Mouse (Mus musculus) ovary, postnatal 36 days (tissue): ENCODE measurements at regions not wholly inside any gene's neighbourhood (a gene's known extent, or its start where the extent isn't known, plus 50 kb on each side); places are given as distances from the start of the nearest gene placed in this dataset.
"Not testable (repeated sequence)": the region's sequence is repeated elsewhere in the genome, so short reads cannot be mapped to it uniquely, and the experiment has no call there.

Experiments
- DNase-seq: peaks from one replicate; pipeline ENCODE4 v3.0.0; 2022; ENCODE audit warnings: low spot score, mixed read lengths

DNA sequence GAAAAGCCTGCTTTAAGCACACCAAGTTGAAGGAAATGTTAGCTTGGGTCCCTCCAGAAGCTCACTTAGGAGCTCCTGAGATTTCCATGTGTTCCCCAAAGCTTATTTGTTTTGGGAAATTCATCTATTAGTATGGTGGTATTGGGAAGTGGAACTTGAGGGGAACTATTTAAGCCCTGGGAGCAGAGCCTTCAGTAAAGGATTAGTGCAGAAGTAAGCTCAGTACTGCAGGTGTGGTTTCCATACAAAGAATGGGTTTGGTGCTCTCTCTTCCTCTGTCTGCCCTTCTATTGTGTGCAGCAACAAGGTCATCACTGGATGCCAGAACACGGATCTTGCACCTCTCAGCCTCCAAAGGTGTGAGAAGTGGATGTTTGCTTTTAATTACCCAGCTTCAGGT lies 57.2 kb downstream of the Foxa2 start:
- DNase-seq: no peak

DNA sequence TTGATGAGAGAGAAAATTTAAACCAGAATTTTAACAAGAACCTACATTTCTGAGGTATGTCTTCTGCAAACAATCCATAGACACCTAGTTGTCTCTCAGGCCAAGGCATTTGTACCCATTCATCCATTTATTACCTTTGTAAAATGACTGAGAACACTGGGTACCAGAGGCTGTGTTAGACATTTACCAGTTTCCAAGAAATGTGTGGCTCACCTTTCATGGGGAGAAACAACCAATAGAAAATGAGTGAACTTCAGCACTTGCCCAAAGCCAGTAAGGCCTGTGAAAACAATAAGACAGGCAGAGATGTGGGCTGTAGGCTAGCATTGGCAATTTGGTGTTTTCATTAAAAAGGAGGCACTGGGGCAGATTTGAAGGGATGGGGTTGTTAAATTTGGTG lies 58.2 kb downstream of the Foxa2 start:
- no peak for DNase-seq

DNA sequence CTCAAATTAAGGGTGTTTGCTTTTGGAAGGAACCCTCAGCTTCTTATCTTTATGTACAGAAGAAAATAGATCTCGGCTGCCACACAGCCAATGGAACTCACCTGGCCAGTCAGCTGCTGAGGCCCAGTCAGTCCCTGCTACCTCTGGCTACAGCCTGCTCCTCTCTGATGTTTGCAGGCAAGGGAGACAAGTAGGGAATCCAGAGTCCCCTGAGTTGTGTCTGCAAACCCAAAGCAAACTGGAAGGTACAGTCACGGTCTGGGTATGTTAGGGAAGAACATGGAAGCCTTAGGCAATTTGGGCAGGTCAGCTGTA lies 61.6 kb downstream of the Foxa2 start:
- no peak for DNase-seq

DNA sequence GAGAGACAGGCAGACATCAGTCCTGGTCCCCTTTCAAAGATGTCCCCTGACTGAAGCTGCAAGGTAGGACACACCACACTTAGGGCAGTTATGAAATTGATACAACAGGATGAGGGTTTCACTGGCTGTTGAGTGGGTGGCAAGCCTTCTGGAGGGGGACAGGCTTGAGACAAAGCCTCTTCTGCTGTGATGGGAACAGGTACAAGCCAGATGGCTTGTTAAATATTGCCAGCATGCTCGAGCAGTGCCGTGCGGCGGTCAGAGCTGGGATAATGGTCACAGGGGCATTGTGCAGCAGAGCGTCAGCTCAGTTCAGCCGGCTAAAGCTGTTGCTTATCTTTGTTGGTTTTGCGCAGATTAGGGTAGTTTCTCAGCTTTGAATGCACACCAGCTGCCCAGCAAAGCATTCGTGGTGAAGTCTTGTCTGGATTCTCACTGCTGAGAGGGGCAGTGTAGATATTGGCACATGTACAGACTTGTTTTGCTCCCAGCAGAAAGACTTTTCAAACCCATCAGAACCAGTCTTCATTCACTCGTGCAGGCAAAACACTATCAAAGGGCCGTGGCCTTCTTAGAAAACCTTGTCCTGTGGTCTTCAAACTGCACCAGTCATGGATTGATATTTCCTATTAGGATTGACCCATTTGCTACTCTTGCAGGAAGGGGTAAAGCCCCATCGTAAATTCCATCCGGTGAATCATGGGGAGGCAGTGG lies 62.1 kb downstream of the Foxa2 start:
- DNase-seq: no peak

DNA sequence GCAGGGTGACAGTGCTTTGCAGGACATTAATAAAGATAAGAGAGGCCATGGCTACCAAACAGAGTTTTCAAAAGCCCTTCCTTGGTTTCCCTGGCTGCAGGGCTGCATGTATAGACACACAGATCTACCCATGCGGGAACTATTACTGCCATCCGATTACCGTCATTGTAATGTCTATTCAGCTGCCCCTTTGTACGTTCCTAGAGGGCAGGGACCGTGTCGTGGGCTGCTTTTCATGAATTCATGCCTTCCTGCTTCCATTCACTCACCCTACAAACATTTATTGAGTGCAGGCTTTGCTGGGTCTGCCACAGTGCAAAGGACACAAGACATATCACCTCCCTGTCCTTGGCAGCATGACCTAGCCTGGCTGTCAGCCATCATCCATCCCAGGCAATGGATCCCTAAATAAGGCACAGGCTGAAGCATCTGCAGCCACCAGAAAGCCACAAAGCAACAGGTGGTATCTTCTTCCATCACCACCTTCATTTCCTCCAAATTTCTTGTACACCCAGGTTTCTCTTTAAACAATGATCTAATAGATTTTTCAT lies 65.8 kb downstream of the Foxa2 start:
- DNase-seq: no peak

DNA sequence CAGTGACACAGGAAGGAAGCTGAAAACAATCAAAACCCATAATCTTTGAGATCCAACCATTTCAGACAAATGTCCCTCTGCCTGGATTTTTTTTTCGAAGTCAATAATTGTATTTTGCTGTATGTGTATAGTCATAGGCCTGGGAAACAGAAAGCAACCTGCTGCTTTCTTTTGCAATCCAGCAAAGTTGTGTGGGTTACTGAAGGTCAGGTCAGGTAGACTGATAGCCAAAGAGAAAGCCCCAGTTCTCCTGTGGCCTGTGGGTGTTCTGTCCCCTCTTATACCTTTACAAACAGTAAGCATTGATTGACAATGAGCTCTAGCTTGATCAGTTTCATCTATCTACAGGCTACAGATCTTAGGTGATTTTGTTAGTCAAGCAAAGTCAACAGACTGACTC lies 66.4 kb downstream of the Foxa2 start:
- no peak for DNase-seq

DNA sequence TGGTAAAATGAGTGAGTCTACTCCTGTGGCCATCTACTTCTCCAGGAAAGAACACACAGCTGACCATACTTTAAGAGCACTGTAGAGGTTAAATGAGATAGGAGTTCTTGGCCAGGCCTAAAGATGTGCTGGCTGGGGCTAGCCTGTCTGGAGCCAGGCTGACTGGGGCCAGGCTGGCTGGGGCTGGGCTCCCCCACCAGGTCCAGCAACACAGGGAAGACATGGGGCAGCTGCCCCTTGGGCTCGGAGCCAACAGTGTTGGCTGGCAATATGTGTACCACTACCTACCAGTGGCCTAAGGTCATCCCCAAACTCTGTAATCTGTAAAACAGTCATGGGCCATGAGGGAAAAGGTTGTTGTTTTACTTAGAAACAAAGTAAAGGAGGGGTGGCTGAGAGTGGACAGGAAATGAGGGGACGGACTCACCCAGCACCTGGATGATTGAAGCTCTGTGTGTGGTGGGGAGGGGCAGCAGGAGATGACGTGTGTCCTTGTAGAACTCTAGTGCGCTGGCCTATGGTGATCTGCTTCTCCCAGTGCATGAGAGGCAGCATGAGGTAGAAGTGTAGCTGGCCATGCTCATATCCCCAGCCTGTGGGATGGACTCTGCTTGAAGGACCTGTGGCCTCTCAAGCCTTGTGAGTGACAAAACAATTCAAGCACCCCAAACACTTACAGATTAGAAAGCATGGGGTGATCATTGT lies 67.0 kb downstream of the Foxa2 start:
- DNase-seq: no peak

DNA sequence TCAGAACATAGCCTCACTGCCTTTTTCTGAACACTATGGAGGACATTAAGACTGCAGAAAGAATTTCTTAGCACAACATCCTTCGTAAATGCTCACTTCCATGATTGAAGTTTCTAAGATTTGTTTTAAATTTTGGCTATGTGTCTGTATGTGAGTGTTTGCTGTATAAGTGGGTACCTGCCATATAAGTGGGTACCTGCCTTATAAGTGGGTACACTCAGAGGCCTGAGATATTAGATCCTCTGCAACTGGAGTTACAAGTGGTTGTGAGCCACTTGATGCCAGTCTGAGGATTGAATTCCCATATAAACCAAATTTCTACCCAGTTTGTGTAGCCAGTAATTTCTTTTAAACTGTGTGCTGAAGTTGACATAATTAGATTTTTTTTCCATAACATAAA lies 67.8 kb downstream of the Foxa2 start:
- no peak for DNase-seq

DNA sequence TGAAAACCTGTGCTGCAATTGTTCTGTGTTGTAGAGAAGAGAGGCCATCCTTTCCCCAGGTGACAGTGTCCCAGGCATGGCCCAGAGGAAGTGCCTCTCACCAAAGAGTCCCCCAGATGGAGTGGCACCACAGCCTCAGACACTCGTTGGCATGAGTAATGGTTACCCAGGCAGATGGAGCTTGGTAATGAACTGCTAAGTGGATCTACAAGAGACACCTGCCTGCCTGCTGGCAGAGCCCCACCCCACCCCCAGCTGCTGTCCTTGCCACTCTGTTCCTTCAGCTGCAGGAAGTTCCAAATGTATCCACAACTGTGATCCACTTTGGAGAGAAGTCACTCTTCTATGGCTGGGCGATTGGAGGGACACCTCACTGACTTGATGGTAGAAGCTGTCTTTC lies 72.0 kb downstream of the Foxa2 start:
- DNase-seq: no peak

DNA sequence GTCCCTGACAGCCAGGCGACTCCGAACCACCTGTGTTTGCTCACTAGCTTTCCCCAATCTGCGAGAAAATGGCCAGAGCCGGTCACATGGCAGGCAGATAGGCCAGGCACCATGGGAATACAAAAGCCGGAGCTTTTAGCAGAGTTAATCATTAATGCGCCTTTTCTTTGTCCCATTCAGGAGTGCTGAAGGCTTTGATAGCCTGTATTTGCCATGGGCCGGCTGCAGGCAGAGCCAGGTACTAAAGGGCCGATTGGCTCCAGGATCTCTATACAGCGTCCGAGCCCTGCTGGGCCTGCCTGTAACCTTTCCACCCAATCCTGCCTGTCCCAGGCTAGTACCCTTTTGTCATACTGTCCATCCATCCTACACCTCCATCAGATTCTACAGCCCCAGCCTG lies 78.1 kb downstream of the Foxa2 start:
- DNase-seq: no peak

DNA sequence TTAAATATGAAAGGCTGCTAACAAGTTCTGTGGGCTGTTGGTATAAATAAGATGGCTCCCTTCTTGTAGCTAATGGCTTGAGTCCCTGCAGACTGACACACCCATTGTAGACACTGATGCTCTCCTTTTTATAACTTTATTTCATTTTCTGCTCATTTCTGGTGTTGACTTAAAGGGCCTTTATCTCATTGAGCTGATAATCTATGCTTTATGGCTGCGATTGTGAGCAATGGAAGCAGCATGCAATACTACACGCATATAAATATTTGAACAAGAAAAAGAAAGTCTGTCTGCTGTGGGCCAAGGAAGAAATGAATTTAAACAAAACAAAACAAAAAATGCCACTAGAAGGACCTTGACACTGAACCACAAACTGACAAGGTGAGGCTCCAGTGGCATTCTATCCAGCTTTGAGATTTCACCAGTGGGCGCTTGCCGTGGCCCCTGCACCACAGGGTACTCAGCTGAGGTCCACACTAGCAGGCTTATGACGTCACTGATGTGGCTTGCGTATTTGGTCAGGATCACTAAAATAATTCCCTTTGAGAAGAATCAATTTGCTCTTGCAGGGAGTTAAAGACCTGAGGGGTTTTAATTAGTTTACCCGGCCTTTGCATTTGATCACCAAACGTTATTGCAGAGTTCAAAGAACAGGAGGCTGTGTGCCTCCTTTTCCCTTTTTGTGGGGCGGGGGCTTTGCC lies 78.8 kb downstream of the Foxa2 start:
- DNase-seq: no peak

DNA sequence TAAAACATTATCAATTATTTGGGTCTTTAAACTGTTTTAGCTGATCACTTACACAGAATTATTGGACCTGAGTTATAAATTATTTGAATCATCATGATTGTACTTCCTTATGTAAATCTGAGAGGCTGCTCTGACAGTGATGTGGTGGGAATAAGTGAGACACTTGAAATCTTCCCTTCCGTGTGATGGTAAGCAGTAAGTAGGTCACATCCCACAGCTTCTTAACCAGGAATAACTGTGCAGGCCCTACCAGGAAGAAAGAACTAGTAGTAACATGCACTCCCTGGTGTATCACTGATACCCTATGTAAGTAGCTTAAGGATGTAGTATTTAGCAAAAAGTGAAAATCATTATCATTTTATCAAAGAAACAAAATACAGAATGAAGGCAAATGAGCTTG lies 83.5 kb downstream of the Foxa2 start:
- not testable (repeated sequence) for DNase-seq

DNA sequence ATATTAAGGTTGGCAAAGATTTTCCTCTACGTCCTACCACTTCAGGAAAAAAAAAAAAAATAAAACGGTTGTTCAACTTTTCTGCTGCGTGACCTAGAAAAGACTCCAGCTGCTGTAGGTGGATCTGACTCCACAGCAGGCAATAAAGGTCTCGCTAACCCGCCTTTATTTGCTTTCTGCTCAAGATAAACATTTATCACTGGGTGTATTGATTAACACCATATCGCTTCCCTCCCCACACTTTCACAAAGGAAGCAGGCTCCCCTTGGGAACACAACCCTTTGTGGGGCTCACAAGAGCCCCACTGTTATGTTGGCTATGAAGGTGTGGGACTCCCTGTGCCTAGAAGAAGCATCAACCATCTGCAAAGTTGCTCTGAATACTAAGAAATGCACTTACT lies 85.1 kb downstream of the Foxa2 start:
- DNase-seq: no peak

DNA sequence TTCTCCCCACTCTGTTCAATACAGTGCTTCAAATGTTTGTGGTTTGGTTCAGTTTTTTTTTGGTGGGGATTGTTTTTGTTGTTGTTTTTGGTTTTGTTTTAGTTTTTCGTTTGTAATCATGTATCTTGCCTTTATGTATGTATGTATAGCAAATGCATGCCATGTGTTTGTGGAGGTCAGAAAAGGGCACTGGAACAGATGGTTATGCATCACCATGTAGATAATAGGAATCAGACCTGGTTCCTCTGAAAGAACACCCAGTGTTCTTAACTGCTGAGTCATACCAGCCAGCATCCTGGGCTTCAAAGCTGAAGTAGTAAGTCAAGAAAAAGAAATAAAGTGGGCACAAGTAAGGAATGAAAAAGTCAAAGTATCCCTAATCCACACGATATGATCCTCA lies 92.6 kb downstream of the Foxa2 start:
- DNase-seq: no peak

DNA sequence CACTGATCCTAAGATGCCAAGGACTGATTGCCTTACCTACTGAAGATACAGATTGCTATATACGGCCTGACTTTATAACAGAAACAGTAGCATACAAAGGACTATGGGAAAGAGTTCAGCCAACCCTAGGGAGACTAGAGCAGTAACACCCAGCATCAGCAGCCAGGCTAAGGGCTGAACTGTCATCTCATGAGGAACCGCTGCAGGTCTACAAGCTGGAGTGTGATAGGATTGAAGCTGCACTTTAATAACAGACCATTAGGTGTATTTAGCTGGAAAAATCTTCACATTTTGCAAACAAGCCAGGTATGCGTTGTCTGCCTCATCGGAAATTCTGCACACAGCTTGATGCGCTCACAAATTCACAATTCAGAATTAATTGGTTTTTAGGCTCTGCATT lies 95.5 kb downstream of the Foxa2 start:
- DNase-seq: no peak

DNA sequence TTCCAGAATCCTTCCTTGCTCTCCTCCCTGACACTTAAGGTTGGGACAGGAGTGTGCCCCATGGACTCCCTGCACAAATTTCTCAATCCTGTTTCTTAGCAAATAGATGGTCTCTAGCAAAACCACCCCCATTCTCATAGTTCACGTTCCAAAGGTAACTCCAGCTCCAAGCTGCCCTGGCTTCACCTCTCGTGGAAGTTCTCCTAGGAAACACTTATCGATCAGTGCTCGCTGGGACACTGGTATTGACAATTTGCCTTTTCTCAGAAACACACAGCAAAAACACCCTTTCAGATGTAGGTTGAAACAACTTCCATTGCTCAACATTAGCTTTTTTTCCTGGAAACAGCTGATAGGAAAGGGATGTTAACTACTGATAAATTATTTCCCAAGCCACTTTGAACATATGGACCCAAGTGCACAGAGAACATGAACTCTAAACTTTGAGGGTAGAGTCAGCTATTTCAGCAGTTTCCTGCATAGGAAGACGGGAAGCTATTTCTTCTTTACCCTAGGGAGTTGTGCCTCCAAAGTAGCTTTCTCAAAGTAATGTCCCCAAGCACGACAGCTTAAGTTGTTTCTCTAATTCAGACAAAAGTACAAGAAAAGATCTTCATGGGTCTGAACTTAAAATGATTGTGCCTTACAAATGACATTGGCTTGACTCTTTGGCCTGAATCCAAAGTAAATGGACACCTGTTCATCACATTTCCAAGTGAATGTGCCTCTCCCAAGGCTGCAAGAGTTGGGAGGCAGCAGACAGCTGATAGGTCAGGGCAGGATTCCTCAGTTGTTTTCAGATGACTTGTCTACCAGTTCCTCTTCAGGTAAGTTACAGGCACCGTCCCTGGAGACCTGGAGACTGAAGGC lies 102.4 kb downstream of the Foxa2 start:
- no peak for DNase-seq

DNA sequence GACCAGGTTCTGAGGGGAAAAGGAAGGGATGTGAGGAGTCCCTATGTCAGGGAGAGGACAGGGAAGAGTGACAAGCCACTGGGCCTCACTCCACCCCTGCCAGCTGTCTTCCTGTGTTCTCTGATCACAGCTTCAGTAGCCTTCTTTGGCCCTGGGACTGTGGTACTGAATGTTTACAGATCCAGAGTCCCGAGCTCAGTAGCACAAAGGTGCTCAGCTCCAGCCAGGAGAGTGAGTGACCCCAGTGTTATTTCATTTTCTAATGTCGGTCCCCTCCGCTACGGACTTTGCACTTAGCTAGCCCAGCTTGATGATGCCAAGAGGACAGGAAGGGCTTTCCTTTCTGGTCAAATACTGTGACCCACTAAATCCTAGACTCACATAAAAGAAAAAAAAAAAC lies 104.2 kb downstream of the Foxa2 start:
- no peak for DNase-seq

DNA sequence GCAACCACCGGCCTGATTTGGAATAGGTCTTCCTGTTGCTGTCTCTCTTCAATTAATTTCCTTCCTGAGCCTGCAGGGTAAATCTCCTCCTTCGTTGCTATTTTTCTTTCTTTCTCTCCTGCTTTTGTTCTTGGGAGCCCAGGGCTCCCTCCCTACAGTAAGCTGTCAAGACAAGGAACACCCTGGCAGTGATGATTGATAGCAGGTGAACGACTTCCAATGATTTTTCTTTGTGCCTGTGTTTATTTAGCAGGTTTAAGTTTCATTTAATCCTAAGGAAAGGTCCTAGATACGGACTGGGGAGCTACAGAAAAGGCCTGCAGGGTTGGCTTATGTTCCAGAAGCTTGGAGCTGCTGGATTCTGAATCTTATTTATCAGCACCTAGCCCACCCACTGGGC lies 105.5 kb downstream of the Foxa2 start:
- no peak for DNase-seq

DNA sequence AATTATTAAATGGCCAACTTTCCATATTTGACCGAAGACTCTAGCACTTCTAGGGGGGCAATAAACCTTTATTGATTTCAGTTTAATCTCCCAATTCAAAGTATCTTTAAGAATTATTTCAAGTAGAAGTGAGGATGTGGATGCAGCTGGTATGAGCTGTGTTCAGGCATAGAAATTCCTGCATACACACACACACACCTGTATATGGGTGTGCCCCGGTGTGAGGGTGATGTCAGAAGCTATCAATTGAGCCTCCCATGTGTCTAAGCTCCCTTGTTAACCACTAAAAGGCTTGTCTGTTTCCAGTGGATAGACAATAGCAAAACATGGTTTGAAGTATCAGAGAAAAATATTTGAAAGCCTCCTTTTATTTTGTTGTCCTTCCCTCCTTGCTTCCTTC lies 114.3 kb downstream of the Foxa2 start:
- DNase-seq: no peak

DNA sequence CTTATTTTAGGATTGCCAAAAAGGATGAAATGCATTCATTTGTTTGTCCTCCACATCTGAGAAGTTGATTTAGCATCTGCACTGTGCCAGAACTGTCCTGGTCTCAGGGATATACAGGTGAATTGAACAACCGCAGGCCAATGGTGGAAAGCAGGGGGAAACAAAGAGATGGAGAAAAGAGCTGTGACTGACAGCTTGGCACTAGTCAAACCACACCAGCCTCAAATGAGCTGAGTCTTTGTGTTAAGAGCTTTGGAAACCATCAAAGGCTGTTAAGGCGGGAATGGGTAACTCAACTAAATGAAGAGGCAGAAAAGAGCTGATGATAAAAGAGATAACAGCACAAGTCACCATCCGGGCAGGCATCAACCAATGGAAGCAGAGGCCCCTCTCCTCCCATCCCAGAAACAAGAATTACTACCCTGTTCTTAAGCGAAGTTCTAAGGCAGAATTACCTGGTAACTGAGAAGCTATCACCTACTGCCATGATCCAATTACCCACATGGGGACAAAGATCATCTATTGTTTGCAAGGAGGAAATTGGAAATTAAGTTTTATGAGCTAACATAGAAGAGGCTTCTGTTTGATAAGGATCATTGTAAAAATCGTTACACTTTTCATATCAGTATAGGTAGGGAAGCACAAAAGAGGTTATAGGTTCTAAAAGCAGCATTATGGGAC lies 117.6 kb downstream of the Foxa2 start:
- DNase-seq: no peak

DNA sequence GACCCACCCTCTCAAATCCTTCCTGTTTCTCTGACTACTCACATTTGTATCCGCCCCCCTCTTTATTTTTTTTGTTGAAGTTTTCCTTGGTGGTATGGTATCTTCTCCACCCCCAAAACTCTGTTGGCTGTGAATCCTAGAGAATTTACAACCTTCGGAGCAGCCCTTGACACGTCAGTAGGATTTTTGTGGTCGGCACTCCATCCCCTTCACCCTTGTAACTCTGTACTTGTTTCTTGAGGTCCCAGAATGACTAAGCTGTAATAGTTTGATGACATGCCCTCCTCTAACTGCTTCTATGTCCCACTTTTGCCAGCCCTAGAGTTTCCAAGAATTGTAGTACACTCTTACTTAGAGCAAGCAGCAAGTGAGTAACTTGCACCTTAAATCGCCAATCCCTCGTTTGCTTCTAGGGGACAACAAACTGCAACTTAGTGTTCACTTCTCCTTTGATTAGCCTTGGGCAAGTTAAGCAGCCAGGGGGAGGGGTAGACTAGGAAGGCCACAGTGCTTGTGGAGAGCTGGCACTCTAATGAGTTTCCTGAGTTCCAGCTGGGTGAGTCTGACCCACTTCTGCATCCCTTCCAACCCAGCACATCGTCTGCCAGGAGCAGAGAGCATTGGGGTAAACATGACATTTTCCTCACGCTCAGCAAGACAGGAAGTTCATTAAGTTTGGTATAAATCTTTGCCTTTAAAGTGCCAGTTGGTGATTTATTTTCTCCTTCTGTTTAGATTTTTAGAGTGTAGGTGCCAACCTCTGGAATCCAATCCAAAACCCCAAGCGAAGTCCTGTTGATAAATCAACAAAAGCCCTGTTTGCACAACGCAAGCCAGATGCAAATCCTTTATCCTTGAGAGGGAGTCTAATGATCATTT lies 118.7 kb downstream of the Foxa2 start:
- peak; percentile 43 for DNase-seq
